Mouse (Mus musculus) CD4-positive helper T cell, adult 2 months (primary cell): ENCODE data around the gene Pnlip.

Source experiments
- DNase-seq: peaks from one replicate; pipeline ENCODE4 v3.0.0-alpha.2; 2012; ENCODE audit warnings: low read depth, missing footprints, low spot score

Gene Pnlip

DNA sequence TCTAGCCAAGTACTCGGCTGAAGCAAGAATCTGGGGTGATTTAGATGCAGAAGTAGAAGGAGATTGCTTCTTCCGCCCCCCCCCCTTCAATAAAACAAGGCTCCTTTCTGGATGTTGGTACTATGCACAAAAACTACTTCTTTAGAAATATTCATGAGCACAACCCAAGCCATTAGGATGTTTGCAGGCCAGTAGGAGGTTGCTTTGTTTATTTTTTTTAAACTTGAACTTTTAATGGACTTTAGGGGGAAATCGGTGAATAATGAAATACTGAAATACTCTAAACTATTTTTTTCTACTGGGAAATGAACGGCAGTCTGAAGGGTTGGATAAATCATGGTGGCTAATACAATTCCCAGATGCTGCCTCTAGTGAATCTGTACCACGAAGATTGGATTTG, at the start of gene Pnlip:
Gene Pnlip (plus strand): TSS at position 301 of the 400 bp plus-strand sequence.
- DNase-seq: no peak

DNA sequence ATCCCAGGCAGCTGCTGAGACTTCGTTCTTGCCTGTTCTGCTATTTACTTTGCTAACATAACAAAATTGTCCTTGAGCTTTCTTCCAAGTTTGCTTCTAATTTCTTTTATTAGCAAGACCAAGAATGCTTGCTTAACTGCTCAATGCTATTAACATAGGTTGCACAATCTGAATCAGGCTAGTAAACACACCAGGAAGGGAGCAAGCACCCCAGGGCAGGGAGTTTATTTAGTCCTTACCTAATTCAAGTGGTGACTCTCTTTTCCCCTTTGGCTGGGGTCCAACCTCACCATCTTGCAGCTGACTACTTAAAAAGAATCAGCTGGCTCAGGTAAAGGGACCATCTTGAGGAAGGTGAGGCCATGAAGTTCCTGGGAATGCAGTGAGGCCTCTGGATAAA, 42.6 kb upstream of the Pnlip start:
- no peak for DNase-seq

DNA sequence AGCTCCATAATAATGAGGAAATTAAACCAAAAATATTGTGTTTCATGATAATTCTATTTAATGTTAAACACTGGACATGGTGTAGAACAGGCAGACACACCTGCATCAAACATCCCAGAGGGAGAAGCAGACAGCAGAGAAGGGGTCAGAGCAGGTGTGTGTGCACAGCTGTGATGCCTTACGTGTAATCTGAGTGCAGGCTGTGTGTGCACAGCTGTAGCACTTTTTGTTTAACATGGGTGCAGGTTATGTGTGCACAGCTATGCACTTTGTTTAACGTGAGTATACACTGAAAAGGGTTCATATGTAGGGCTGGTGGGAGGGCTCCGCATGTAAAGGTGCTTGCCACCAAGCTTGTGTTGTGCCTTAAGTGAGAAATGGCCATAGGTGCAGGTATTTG, 39.6 kb upstream of the Pnlip start:
- no peak for DNase-seq

DNA sequence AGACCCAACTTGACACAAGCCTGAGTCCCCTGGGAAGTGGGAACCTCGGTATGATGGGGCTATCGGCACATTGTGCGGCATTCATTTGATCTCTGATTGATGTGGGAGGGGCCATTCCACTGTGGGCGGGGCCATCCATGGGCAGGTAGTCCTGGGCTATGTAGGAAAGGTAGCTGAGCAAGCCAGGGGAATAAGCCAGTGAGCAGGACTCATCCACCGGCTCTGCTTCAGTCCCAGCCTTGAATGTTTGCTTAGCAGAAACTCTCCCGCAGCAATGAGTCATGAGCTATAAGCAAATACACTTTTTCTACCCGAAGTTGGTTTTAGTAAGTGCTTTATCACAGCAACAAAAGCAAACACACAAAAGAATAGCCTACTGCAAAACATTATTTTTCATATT, 35.7 kb upstream of the Pnlip start:
- no peak for DNase-seq

DNA sequence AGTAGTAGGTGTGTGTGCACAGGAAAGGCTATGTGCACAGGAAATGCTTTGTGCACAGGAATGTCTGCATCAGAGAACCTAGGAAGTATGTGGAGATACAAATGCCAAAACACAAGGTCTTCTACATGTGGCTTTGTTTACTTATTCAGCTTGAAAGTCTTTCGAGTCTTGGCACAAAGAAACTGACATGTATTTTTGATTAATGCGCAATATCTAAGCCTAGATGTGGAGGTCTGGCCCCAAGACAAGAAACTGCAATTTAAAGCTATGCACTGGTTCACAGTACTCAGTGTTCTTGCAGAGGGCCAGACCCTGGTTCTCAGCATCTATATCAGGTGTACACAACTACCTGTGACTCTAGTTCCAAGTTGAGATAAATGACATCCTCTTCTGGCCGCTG, 31.6 kb upstream of the Pnlip start:
- DNase-seq: no peak

- DNase-seq: no peak
Observed at GRCm38 (mm10) chr19:58621646-58622045, 30.7 kb upstream of the Pnlip start.

DNA sequence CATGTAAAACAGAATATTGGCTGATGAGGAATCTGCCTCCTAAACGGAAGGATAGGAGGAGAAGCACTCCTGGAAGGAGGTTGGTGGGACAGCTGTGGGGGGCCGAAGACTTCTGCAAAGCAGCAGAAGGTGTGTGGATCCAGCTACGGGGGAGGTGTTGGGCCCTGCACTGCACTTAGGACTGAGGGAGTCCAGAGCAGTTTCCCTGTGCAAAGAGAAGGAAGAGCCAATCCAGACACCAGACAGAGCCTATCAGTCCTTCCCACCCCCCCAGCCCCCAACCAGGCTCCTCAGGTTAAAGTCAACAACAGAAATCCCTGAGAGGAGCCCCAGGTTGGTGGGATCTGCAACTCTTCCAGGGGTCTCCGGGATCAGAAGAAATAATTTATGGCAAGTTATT, 27.5 kb upstream of the Pnlip start:
- no peak for DNase-seq

- DNase-seq: no peak
Observed at GRCm38 (mm10) chr19:58625254-58625947, 26.9 kb upstream of the Pnlip start.

DNA sequence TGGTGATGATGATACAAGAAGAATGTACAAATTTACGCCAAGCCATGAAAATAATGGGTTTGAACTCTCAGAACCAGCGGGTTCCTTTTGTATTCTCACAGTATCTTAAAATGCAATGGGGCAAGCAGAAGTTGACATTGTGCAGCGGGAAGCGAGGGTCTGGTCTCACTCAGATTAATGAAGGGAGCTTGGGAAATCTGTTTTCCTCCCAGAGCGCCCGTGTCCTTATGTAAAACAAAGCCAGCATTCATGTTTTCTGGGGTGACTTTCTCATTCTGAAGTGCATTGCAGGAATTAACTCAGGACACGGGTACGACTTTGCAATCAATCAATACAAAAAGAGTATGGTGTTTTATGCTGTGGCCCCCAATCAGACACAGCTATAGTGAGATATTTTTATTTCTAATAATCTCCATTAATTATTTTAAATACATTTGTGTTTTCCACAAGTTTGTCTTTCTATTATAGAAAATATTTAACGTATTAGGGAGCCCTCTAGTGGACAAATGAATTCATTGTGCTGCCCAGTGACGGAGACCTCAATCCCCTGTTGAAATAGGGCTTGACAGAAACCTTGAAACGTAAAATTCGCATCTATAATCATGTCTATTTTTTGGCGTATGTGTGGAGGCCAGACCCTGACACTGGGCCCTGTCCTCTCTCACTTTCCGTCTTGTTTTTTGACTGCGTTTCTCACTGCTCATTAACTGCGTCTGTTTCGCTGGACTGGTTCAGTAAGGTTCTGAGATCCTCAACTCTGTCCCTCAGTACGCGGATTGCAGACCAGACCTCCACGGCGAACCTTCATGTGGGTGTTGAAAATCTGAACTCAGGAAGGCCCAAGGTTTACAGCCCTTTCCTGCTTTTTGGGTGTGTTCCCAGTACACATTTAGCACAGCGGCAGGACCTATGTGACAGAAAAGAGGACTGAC, 24.6 kb upstream of the Pnlip start:
- DNase-seq: no peak

GRCm38 (mm10) chr19:58629351-58629773, 22.9 kb upstream of the Pnlip start:
- peak; percentile 4 for DNase-seq

DNA sequence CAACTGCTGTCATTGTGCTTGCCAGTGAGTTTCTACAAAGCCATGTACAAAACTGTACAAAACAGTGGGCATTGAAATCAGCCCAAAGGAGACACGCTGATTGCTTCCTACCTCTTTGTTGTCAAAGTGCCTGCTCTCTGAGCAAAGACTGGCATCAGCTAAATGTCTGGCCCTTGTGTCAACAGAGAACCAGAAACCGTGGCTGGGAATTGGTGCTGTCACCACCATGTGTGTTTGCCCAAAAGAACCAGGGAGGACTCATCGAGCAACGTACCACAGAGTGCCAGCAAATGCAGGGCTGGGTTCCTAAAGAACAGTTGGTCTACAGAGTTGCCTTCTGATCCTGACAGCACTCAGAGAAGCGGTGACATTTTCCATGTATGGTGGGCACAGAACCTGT, 2.3 kb upstream of the Pnlip start:
- DNase-seq: no peak

GRCm38 (mm10) chr19:58662098-58662497, 9.8 kb downstream of the Pnlip start:
- no peak for DNase-seq

GRCm38 (mm10) chr19:58663317-58663716, 11.0 kb downstream of the Pnlip start:
- DNase-seq: no peak

GRCm38 (mm10) chr19:58664901-58665300, 12.6 kb downstream of the Pnlip start:
- DNase-seq: no peak

DNA sequence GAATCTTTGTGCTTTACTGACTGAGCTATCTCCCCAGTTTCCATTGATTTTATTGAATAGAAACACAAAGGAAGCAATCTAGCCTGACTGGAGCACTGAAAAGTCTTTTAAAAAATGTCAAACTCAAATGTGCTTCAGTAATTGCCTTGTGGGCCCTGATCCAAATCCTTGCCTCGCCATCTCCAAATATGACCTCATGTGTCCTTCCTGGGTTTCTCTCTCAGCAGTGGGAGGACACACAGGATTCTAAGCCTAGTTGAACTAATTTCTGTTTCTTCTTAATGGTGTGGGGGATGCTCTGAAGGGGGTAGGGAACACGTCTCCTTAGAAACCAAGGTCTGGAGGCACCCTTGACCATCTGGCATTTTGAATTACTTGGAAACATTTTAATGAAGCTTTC, 22.3 kb downstream of the Pnlip start:
- no peak for DNase-seq

DNA sequence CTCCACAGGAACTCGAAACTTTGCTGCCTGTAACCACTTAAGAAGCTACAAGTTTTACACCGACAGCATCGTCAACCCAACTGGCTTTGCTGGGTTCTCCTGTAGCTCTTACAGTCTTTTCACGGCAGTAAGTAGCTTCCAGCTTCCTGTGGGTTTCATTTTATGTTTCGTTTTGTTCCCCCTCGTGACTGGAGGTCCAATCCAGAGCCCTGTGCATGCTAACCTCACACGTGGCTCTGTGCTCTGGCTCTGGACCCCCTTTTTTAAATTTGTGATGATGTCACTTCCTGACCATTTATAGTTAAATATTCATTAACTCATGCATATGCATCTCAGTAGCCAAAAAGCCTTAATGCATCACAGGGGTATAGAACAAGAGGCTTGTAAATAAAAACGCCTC, 24.8 kb downstream of the Pnlip start:
- DNase-seq: no peak

- DNase-seq: no peak
Observed at GRCm38 (mm10) chr19:58688933-58689332, 36.6 kb downstream of the Pnlip start.

DNA sequence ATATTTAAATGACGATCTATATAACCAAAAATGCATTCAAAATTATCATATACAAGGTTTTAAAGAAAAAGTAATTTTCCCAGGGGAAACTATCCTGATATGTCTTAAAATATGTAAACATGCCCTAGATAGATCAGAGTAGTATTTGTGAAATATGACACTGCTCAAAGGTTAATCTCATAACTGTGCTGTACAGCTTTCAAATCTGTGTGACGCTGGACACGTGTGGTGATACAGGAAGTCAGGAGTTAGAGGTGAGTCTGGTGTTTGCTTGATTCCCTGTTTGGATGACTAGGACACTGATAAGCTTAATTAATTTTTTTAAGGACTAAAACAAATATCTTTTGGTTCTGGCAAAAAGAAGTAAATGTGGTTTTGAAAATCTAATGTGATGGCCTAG, 43.0 kb downstream of the Pnlip start:
- no peak for DNase-seq

DNA sequence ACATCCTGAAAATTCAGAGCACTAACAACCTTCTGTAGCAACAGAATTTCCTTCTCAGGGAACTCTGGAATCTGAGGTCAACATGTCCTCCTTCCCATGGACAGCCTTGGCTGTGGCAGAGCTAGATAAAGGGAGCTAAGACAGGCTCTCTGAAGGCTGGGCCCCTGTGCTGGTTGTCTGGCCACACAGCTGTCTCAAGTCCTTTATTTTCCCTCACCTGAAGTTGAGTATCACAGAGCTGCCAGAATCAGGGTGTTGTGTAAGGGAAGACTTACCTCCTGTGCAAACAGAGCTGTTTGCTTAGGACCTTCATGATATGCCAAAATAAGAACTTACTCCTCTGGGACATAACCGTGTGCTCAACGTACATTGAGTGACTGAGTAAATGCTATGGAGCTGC, 43.9 kb downstream of the Pnlip start:
- DNase-seq: no peak

DNA sequence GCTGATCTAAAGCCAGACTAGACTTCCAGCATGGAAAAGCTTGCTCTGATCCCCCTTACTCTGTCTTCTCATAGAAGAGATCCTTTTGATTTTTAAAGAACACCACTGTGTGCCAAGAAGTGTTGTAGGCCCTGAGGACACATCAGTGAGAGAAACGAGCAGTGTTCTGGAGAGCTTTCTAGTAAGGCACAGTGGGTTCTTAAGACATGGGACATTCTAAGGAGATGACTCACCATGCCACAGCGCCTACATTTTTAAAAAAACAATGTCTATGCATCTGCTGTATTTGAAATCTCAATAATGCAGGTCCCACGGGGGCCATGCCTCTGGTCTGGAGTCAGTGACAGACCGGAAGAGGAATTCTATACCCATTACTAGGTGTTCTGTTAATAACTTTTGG, 52.3 kb downstream of the Pnlip start:
- DNase-seq: no peak

- no peak for DNase-seq
Observed at GRCm38 (mm10) chr19:58708611-58709010, 56.3 kb downstream of the Pnlip start.

GRCm38 (mm10) chr19:58717925-58718324, 65.6 kb downstream of the Pnlip start:
- DNase-seq: no peak

GRCm38 (mm10) chr19:58720439-58720838, 68.1 kb downstream of the Pnlip start:
- no peak for DNase-seq
